Mouse (Mus musculus) layer of hippocampus, adult 18-20 months (tissue): ENCODE results near the gene Icmt. TPM values are rescaled to one million over a fixed set of nuclear protein-coding genes. Genes with fewer than 3 reads are reported as not detected.

Experiments
- DNase-seq, 2 experiments: peaks; one replicate each; pipeline ENCODE4 v3.0.0; 2022; ENCODE audit warnings: low spot score in 2 of 2
- long read RNA-seq: library from polyadenylated mRNA; stranded (forward); transcript quantifications from one replicate; pipeline ENCODE4 v2.0.0, GENCODE M21; 2021
- total RNA-seq, 2 experiments: library from RNA; stranded (reverse); gene quantifications; 2 replicates each; pipeline ENCODE4 v1.2.3; 2021

Icmt gene
- 10 to 100 TPM; 41.6 to 45.4 TPM for total RNA-seq
- long read RNA-seq, full-length matches to known transcripts = 64 of 80 reads
- long read RNA-seq, partial matches to known transcripts = 6 of 80 reads
- long read RNA-seq, other reads (novel, unspliced or antisense) = 10 of 80 reads

DNA sequence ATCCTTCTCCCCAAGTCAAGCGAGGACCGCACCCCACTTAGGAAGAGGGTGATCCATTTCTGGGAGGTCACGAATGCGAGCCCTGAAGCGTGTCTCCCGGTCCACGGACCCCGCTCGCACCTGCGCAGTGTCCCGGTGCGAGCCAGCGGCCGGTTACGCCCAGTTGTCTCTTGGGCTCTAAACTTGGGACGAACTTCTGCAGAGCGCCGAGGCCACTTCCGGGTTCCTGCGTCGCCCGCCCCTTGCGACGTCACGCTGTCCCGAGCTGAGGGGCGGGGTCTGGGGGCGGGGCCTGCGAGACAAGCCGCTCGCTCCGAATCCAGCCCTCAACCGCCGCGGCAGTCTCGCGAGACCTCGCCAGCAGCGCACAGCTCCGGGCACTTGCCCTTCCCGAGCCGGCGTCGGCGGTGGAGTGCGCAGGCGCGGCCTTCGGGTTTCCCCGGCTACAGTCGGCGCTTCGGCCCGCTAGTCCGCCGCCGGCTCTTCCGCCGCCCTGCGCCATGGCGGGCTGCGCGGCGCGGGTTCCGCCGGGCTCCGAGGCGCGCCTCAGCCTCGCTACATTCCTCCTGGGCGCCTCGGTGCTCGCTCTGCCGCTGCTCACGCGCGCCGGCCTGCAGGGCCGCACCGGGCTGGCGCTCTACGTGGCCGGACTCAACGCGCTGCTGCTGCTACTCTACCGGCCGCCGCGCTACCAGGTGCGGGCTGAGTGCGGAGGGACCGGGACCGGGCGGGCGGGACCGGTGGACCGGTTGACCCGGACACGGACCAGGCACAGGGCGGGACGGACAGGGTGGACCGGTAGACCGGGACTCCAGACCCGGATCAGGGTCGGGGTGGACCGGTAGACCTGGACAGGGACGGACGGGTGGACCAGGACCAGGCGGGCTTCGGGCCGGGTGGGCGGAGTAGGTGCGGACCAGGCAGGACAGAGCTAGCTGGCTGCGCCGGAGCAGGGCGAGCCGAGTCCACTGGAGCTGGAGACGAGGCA is at the start of gene Icmt:
TSS of gene Icmt (plus strand) at position 354 of the 988 bp plus-strand sequence.
- DNase-seq = peak; percentile 99

- no peak for DNase-seq
Observed at GRCm38 (mm10) chr4:152250615-152251014, 46.4 kb upstream of the Icmt start.

DNA sequence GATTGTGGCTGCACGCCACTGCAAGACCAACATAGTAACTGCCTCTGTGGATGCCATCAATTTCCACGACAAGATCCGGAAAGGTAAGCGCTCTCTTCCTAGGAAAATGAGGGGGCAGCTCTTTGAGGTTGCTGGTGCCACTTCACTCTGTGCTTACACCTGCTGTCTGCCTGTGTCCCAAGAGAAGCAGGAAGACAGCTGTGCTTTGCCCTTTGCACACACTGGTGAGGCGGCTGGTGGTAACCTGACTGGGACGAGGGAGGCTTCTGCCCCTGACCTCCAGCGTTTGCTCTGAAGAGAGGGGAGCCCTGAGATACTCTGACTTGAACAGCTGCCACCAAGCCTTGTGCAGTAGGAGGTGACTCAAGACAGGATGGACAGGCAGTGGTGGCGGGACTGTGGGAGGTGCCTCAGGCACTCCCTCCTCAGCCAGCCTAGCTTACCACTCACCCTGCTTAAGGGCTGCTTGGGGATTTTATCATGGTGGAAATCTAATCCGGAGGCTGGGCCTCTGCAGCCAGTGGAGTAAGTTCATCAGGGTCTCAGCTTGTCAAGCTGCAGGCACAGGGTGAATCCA is 43.8 kb upstream of the Icmt start:
- no peak for DNase-seq

DNA sequence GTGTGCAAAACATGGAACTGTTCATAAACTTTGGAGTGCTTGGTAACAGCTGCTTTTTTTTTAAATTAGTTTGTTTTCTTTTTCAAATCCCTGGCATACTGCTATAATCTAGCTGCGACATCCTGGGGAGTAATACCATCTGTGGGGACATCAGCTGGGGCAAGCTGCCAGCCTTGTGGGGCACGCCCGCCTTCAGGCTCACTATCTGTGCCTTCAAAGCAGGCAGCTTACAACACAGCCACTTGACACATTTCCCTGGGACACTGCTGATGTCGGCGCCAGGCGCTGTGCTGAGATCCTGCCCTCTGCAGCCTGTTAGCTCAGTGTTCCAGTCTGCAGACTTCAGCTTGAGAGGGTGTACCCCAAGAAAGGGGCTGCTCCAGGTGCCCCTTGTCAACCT is 40.0 kb upstream of the Icmt start:
- DNase-seq = peak; percentile 76 to 88

GRCm38 (mm10) chr4:152260451-152260850 is 36.6 kb upstream of the Icmt start:
- DNase-seq = no peak

GRCm38 (mm10) chr4:152262187-152262586 is 34.8 kb upstream of the Icmt start:
- DNase-seq = no peak

DNA sequence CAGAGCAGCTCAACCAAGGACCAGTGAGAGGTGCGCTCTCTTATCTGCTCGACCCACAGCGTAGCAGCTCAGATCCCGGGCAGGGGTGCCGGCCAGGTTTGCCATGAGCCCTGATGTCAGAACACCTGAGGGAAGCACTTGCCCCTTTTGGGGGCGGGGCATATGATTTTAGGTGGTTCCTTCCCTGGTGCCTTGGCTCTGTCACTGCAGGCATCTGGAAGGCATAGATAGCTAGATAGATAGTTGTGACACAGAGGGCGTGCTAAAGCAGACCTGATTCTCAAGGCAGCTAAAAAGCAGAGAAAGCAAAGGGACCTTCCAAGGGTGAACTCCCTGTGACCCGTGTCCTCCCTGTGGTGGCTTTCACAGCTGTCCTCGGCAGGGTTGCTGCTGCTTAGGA is 33.9 kb upstream of the Icmt start:
- no peak for DNase-seq

- no peak for DNase-seq
Observed at GRCm38 (mm10) chr4:152263512-152264176, 33.4 kb upstream of the Icmt start.

- DNase-seq = no peak
Observed at GRCm38 (mm10) chr4:152264177-152264530, 32.9 kb upstream of the Icmt start.

DNA sequence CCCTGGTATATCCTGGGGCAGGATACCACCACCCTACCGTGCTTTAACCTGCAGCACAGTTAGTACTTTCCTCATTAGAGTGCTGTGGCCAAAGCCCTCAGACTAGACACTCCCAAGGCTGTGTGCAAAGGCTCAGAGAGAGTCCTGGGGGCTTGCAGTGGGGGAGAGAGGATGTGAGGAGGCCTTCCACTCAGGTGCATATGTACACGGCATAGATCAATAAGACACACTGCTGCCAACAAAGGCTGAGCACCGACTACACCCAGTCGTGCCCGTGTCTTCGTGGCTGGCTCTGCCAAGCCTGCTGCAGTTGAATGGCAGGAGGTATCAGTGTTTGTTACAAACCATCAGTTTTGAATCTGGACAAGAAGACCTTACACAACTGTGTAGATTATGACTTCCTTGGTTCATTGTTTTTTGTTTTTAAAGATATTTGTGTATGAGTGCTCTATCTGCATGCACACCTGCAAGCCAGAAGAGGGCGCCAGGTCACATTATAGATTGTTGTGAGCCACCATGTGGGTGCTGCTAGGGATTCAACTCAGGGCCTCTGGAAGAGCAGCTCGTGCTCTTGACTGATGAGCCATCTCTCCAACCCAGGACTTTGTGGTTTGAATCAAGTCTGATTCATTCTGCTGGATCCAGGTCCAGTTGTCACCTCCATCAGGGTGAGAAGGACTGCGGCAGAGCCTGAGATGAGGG is 32.0 kb upstream of the Icmt start:
- DNase-seq = no peak

DNA sequence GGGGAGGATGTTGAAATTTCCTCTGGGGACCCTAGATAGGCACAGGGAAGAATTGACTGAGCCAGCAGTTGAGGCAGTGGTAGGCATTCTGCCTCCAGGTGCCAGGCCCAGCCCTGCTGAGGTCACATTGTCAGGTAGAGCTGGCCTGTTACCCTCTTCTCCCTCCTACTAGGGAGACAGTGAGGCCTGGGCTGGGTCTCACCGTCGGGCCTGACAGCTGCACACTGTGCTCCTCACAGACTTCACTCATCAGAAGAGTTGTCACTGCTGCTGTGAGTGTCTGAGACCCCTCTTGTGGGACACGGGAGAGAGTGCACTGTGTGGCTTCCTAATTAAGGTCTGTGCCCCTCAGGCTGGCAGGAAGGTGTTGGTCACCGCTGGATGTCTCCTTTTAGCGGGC is 31.2 kb upstream of the Icmt start:
- no peak for DNase-seq

DNA sequence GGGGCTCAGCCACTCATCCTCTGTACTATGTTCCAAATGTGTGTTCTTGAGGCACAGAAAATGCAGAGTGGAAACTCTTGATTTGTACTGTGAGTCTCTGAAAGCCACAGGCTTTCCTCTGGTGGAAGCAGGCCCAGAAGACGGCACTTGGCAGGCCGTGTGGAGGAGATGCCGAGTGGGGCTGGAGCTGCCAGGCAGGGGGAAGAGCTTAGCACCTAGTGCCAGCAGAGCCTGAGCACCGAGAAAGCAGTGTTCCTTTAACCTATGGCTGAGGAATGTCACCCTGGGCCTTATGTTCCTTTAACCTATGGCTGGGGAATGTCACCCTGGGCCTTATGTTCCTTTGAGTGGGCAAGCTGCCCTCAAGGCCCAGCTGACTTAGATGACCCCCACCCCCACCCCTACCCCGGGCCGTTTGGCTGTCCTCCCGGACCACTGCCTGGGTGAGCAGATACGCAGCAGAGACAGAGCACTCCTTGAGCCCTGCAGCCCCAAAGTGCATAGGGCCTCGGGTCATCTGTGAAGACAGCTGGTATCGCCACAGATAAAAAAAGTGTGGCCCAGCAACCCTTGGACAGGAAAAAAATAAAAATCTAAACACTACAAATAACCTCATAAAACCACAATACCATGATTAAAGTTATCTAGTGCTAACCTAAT is 30.7 kb upstream of the Icmt start:
- DNase-seq = peak in 1 of 2 experiments; percentile 54

GRCm38 (mm10) chr4:152267748-152268369 is 29.2 kb upstream of the Icmt start:
- DNase-seq = peak in 1 of 2 experiments; percentile 38

GRCm38 (mm10) chr4:152269967-152270366 is 27.1 kb upstream of the Icmt start:
- DNase-seq = no peak

DNA sequence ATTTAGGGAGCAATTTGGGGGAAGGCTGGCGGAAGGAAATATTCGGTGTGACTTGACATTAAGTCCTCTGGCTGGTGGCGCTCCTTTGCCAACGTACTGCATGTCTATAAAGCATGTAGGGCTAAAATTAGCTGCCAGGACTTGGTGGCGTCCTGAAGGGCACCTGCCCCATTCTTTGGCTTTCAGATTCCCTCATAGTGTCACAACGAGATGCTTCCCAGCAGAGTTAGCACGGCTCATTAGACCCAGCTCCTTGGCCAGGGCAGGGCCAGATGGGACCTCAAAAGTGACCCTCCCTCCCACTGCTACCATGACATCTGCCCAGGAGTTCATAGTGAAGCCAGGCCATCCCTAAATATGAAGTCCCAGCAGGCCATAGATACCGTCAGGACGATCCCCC is 26.4 kb upstream of the Icmt start:
- DNase-seq = no peak

DNA sequence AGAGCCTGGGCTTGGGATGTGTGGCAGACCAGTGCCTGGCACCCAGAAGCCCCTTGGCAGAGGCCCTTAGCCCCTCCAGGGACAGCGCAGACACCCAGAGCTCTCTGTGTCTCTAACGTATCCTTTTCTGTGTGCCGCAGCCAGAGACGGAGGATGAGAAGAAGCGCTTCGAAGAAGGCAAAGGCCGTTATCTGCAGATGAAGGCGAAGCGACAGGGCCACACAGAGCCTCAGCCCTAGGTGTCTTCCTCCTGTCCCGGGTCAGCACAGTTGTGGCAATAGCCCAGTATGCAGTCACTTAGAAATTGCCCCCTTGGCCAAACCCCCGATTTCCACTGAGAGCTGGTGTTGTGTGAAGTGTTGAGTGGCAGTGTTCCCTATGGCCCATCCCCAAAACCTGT is 25.7 kb upstream of the Icmt start:
- DNase-seq = no peak

DNA sequence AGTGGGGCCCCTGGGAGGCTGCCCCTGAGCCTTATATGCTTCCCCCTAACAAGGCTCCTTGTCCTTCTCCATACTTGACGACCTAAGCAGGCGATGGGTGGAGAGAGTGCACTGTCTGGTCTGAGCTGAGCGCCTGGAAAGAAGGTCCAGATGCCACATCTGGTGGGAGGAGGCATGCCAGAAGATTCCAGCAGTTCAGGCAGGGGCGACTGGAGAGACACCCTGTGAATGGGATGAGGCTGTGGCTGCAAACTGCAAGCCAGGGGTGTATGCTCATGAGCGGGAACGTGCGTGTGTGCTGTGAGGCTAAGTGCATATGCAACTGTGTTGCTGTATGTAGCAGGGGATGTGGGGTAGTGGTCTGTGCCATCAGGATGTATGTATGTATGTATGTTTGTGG is 25.0 kb upstream of the Icmt start:
- DNase-seq = no peak

- no peak for DNase-seq
Observed at GRCm38 (mm10) chr4:152272449-152273049, 24.5 kb upstream of the Icmt start.

DNA sequence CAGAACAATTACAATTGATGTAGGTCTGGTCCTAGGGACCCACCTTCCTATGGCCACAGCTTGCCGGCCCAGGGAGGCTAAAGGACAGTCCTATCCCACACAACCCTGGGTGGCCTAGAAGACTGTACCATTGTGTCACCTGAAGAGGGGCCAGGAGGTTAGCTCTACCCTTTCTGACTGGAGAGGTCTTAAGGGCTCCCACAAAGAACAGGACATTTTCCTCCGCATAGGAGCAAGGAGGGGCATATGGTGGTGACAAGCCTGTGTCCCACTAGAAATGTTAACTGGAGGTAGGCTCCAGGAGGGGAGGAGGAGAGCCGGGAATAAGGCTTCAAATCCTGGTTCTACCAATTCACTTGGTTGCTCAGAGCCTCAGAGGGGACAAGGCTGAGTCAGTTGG is 23.8 kb upstream of the Icmt start:
- no peak for DNase-seq
